Mouse (Mus musculus) spleen, adult 2 months (tissue): Measurements from ENCODE around the gene Usp30.

Experiments
- CTCF ChIP-seq: fragments of 200-500 bp; IDR thresholded peaks from 2 replicates; pipeline ENCODE4 v1.5.1; 2011; ENCODE audit warnings: mild to moderate bottlenecking, inconsistent platforms; ENCODE audit not compliant: insufficient read depth, insufficient read length, insufficient replicate concordance; ENCODE audit errors: extremely low read depth
- POLR2A ChIP-seq: fragments of 200-500 bp; IDR thresholded peaks from 2 replicates; pipeline ENCODE4 v1.6.1; 2011; ENCODE audit warnings: low read depth, low read length, inconsistent platforms

DNA sequence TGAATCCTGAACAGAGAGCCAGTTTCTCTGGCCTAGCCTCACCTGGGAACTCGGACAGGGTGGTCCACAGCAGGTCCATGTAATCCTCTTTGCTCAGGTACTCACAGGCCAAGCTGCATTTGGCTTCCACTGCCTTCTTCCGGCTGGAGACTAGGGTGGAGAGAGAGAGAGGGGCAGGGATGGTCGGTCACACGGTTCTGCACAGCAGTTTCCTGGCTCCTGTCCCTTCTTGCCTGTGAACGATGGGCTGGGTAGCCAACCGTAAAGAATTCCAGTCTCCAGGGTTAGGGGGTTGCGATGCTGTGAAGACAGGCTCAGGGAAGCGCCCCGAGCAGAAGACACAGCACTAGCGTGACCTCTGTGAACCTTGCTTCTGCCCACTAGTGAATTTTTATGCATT is 30.1 kb upstream of the Usp30 start:
- TF ChIP-seq CTCF (no peak), POLR2A (no peak)
